Mouse (Mus musculus): ENCODE measurements at regions not wholly inside any gene's neighbourhood (a gene's known extent, or its start where the extent isn't known, plus 50 kb on each side); places are given as distances from the start of the nearest gene placed in this dataset.

GRCm38 (mm10) chr7:70575614-70576013 is 209.1 kb upstream of the Nr2f2 start:
- WGBS, result 49% methylated on average over 2 of the region's 2 CpGs
- ATAC-seq (ENCODE audit: low FRiP score, low TSS enrichment), result no peak
- no peaks in the 10 kb centered on the region for H3K36me3 ChIP-seq (ENCODE audit: control insufficient read depth, insufficient read depth, low read length)

GRCm38 (mm10) chr7:70574194-70574593 is 207.7 kb upstream of the Nr2f2 start:
- H3K4me3 ChIP-seq (ENCODE audit: low read length), result no peak overlapping the region
- H3K4me2 ChIP-seq (replicated peaks; ENCODE audit: low read depth, low read length), result no peak overlapping the region
- H3K4me1 ChIP-seq (ENCODE audit: control insufficient read depth, insufficient read depth, low read length), result 0 out of 2 replicates have a peak, but pooled peaks cover 5% of the 10 kb centered on the region
- no peak overlapping the region for H3K27ac ChIP-seq (ENCODE audit: low read depth, low read length)
- ATAC-seq (ENCODE audit: low FRiP score, low TSS enrichment), result no peak
- H3K27me3 ChIP-seq (ENCODE audit: control insufficient read depth, insufficient read depth, low read length), result no peaks in the 10 kb centered on the region
- H3K9me3 ChIP-seq (ENCODE audit: control insufficient read depth, low read length), result no peaks in the 10 kb centered on the region
- H3K36me3 ChIP-seq (ENCODE audit: control insufficient read depth, insufficient read depth, low read length), result no peaks in the 10 kb centered on the region
- 70% methylated on average over 6 of the region's 6 CpGs for WGBS
- no peak overlapping the region for H3K9ac ChIP-seq (ENCODE audit: low read depth, low read length)

More at GRCm38 (mm10) chr7:70575614-70576013, 209.1 kb upstream of the Nr2f2 start:
- Histone ChIP-seq H3K4me3 (ENCODE audit: low read length) (no peak overlapping the region), H3K27me3 (ENCODE audit: control insufficient read depth, insufficient read depth, low read length) (no peaks in the 10 kb centered on the region), H3K9me3 (ENCODE audit: control insufficient read depth, low read length) (no peaks in the 10 kb centered on the region), H3K27ac (ENCODE audit: low read depth, low read length) (no peak overlapping the region), H3K9ac (ENCODE audit: low read depth, low read length) (no peak overlapping the region), H3K4me1 (ENCODE audit: control insufficient read depth, insufficient read depth, low read length) (0 out of 2 replicates have a peak, but pooled peaks cover 5% of the 10 kb centered on the region), H3K4me2 (replicated peaks; ENCODE audit: low read depth, low read length) (no peak overlapping the region)

- H3K27me3 ChIP-seq (ENCODE audit: control insufficient read depth, insufficient read depth, low read length), result no peaks in the 10 kb centered on the region
- H3K36me3 ChIP-seq (ENCODE audit: control insufficient read depth, insufficient read depth, low read length), result no peaks in the 10 kb centered on the region
- no peaks in the 10 kb centered on the region for H3K4me1 ChIP-seq (ENCODE audit: control insufficient read depth, insufficient read depth, low read length)
- WGBS, result 44% methylated on average over 1 of the region's 1 CpGs
- no peak overlapping the region for H3K9ac ChIP-seq (ENCODE audit: low read depth, low read length)
- no peak overlapping the region for H3K27ac ChIP-seq (ENCODE audit: low read depth, low read length)
- H3K4me2 ChIP-seq (replicated peaks; ENCODE audit: low read depth, low read length), result no peak overlapping the region
- no peak overlapping the region for H3K4me3 ChIP-seq (ENCODE audit: low read length)
- no peaks in the 10 kb centered on the region for H3K9me3 ChIP-seq (ENCODE audit: control insufficient read depth, low read length)
- no peak for ATAC-seq (ENCODE audit: low FRiP score, low TSS enrichment)
Measured at GRCm38 (mm10) chr7:70565034-70565433, 198.5 kb upstream of the Nr2f2 start.

- H3K36me3 ChIP-seq (ENCODE audit: control insufficient read depth, insufficient read depth, low read length), result no peaks in the 10 kb centered on the region
- H3K9me3 ChIP-seq (ENCODE audit: control insufficient read depth, low read length), result no peaks in the 10 kb centered on the region
- H3K27me3 ChIP-seq (ENCODE audit: control insufficient read depth, insufficient read depth, low read length), result no peaks in the 10 kb centered on the region
- no peak overlapping the region for H3K4me2 ChIP-seq (replicated peaks; ENCODE audit: low read depth, low read length)
- ATAC-seq (ENCODE audit: low FRiP score, low TSS enrichment), result no peak
- no peak overlapping the region for H3K4me3 ChIP-seq (ENCODE audit: low read length)
- no peak overlapping the region for H3K27ac ChIP-seq (ENCODE audit: low read depth, low read length)
- no peak overlapping the region for H3K9ac ChIP-seq (ENCODE audit: low read depth, low read length)
- WGBS, result 60% methylated on average over 5 of the region's 5 CpGs
- no peaks in the 10 kb centered on the region for H3K4me1 ChIP-seq (ENCODE audit: control insufficient read depth, insufficient read depth, low read length)
Measured at GRCm38 (mm10) chr7:70548936-70549450, 182.5 kb upstream of the Nr2f2 start.

GRCm38 (mm10) chr7:70541881-70542665 is 175.5 kb upstream of the Nr2f2 start:
- no peaks in the 10 kb centered on the region for H3K9me3 ChIP-seq (ENCODE audit: control insufficient read depth, low read length)
- no peak overlapping the region for H3K4me2 ChIP-seq (replicated peaks; ENCODE audit: low read depth, low read length)
- ATAC-seq (ENCODE audit: low FRiP score, low TSS enrichment), result no peak
- H3K27me3 ChIP-seq (ENCODE audit: control insufficient read depth, insufficient read depth, low read length), result no peaks in the 10 kb centered on the region
- no peaks in the 10 kb centered on the region for H3K36me3 ChIP-seq (ENCODE audit: control insufficient read depth, insufficient read depth, low read length)
- H3K27ac ChIP-seq (ENCODE audit: low read depth, low read length), result no peak overlapping the region
- WGBS, result 52% methylated on average over 10 of the region's 10 CpGs
- no peak overlapping the region for H3K4me3 ChIP-seq (ENCODE audit: low read length)
- H3K4me1 ChIP-seq (ENCODE audit: control insufficient read depth, insufficient read depth, low read length), result no peaks in the 10 kb centered on the region
- H3K9ac ChIP-seq (ENCODE audit: low read depth, low read length), result no peak overlapping the region

- no peaks in the 10 kb centered on the region for H3K27me3 ChIP-seq (ENCODE audit: control insufficient read depth, insufficient read depth, low read length)
- no peak overlapping the region for H3K4me2 ChIP-seq (replicated peaks; ENCODE audit: low read depth, low read length)
- no peaks in the 10 kb centered on the region for H3K9me3 ChIP-seq (ENCODE audit: control insufficient read depth, low read length)
- no peak overlapping the region for H3K9ac ChIP-seq (ENCODE audit: low read depth, low read length)
- no peak overlapping the region for H3K27ac ChIP-seq (ENCODE audit: low read depth, low read length)
- H3K4me3 ChIP-seq (ENCODE audit: low read length), result no peak overlapping the region
- H3K36me3 ChIP-seq (ENCODE audit: control insufficient read depth, insufficient read depth, low read length), result no peaks in the 10 kb centered on the region
- no peaks in the 10 kb centered on the region for H3K4me1 ChIP-seq (ENCODE audit: control insufficient read depth, insufficient read depth, low read length)
- ATAC-seq (ENCODE audit: low FRiP score, low TSS enrichment), result no peak
- WGBS, result 37% methylated on average over 9 of the region's 9 CpGs
Measured at GRCm38 (mm10) chr7:70539121-70539642, 172.6 kb upstream of the Nr2f2 start.

GRCm38 (mm10) chr7:70536046-70536445 is 169.5 kb upstream of the Nr2f2 start:
- no peak for ATAC-seq (ENCODE audit: low FRiP score, low TSS enrichment)
- 66% methylated on average over 6 of the region's 6 CpGs for WGBS
- H3K9ac ChIP-seq (ENCODE audit: low read depth, low read length), result no peak overlapping the region
- H3K9me3 ChIP-seq (ENCODE audit: control insufficient read depth, low read length), result no peaks in the 10 kb centered on the region; the same call in 1 of the 2 replicates
- no peaks in the 10 kb centered on the region for H3K4me1 ChIP-seq (ENCODE audit: control insufficient read depth, insufficient read depth, low read length)
- H3K27me3 ChIP-seq (ENCODE audit: control insufficient read depth, insufficient read depth, low read length), result no peaks in the 10 kb centered on the region
- H3K36me3 ChIP-seq (ENCODE audit: control insufficient read depth, insufficient read depth, low read length), result no peaks in the 10 kb centered on the region
- no peak overlapping the region for H3K4me3 ChIP-seq (ENCODE audit: low read length)
- H3K4me2 ChIP-seq (replicated peaks; ENCODE audit: low read depth, low read length), result no peak overlapping the region
- H3K27ac ChIP-seq (ENCODE audit: low read depth, low read length), result no peak overlapping the region

GRCm38 (mm10) chr7:70533552-70533951 is 167.0 kb upstream of the Nr2f2 start:
- 92% methylated on average over 1 of the region's 1 CpGs for WGBS
- H3K4me2 ChIP-seq (replicated peaks; ENCODE audit: low read depth, low read length), result no peak overlapping the region
- no peaks in the 10 kb centered on the region; the same call in 1 of the 2 replicates for H3K9me3 ChIP-seq (ENCODE audit: control insufficient read depth, low read length)
- H3K36me3 ChIP-seq (ENCODE audit: control insufficient read depth, insufficient read depth, low read length), result no peaks in the 10 kb centered on the region
- H3K4me1 ChIP-seq (ENCODE audit: control insufficient read depth, insufficient read depth, low read length), result no peaks in the 10 kb centered on the region
- H3K27ac ChIP-seq (ENCODE audit: low read depth, low read length), result no peak overlapping the region
- no peak overlapping the region for H3K9ac ChIP-seq (ENCODE audit: low read depth, low read length)
- no peak for ATAC-seq (ENCODE audit: low FRiP score, low TSS enrichment)
- no peak overlapping the region for H3K4me3 ChIP-seq (ENCODE audit: low read length)
- no peaks in the 10 kb centered on the region for H3K27me3 ChIP-seq (ENCODE audit: control insufficient read depth, insufficient read depth, low read length)

- ATAC-seq (ENCODE audit: low FRiP score, low TSS enrichment), result no peak
- H3K4me1 ChIP-seq (ENCODE audit: control insufficient read depth, insufficient read depth, low read length), result no peaks in the 10 kb centered on the region
Measured at GRCm38 (mm10) chr7:70527921-70528320, 161.4 kb upstream of the Nr2f2 start.

More at GRCm38 (mm10) chr7:70527921-70528320, 161.4 kb upstream of the Nr2f2 start:
- Histone ChIP-seq H3K4me3 (ENCODE audit: low read length) (no peak overlapping the region), H3K9ac (ENCODE audit: low read depth, low read length) (no peak overlapping the region), H3K27me3 (ENCODE audit: control insufficient read depth, insufficient read depth, low read length) (no peaks in the 10 kb centered on the region), H3K4me2 (replicated peaks; ENCODE audit: low read depth, low read length) (no peak overlapping the region), H3K27ac (ENCODE audit: low read depth, low read length) (no peak overlapping the region), H3K36me3 (ENCODE audit: control insufficient read depth, insufficient read depth, low read length) (no peaks in the 10 kb centered on the region), H3K9me3 (ENCODE audit: control insufficient read depth, low read length) (no peaks in the 10 kb centered on the region; the same call in 1 of the 2 replicates)
- WGBS, result 68% methylated on average over 4 of the region's 4 CpGs
